In genomic region chr1:171774678-171775077, GRCm38 (mm10) we compare ENCODE assay signal across 21 mouse cellular contexts. TPM values are rescaled to one million over a fixed set of nuclear protein-coding genes. Genes with fewer than 3 reads are reported as not detected.
A peak's percentile ranks its signal among the peaks of the same experiment; 100 is the strongest.
DNase-seq lines count a peak whose midpoint lies in the region; ATAC-seq and TF ChIP-seq lines count a peak whose summit lies in the region.
"Had no signal": no experiment of that assay in that cellular context is flagged by ENCODE, and none has a peak within 500 bp of the region (broad histone marks: within the 10 kb centered on the region; RNA-seq: fewer than 3 reads in every experiment).

No protein-coding gene starts in this region.

- TF ChIP-seq CTCF in hindbrain, postnatal 0 days (IDR thresholded peaks at IDR 0.05; ENCODE audit: low read depth): no peak

- H3K27me3 ChIP-seq in forebrain, embryonic 15.5 days: no peaks in the 10 kb centered on the region
- no peaks in the 10 kb centered on the region for H3K27me3 ChIP-seq in forebrain, embryonic 11.5 days (ENCODE audit: control insufficient read depth, insufficient read depth, low read length)
- no peaks in the 10 kb centered on the region for H3K27me3 ChIP-seq in hindbrain, postnatal 0 days (ENCODE audit: insufficient read depth, low read length)
- H3K27me3 ChIP-seq in hindbrain, embryonic 13.5 days: no peaks in the 10 kb centered on the region
- H3K27me3 ChIP-seq: embryonic facial prominence, embryonic 15.5 days; midbrain, embryonic 12.5 days had no signal

- H3K9ac ChIP-seq in forebrain, embryonic 15.5 days (replicated peaks): no peak overlapping the region
- H3K9ac ChIP-seq in forebrain, embryonic 11.5 days (ENCODE audit: low read length): no peak overlapping the region
- no peak overlapping the region for H3K9ac ChIP-seq in hindbrain, postnatal 0 days (replicated peaks; ENCODE audit: low read length)
- H3K9ac ChIP-seq in hindbrain, embryonic 13.5 days: no peak overlapping the region
- H3K9ac ChIP-seq: embryonic facial prominence, embryonic 15.5 days; midbrain, embryonic 12.5 days had no signal

- H3K4me3 ChIP-seq in forebrain, embryonic 15.5 days: no peak overlapping the region
- no peak overlapping the region for H3K4me3 ChIP-seq in forebrain, embryonic 11.5 days (ENCODE audit: low read depth, low read length)
- H3K4me3 ChIP-seq in hindbrain, postnatal 0 days (ENCODE audit: low read length): no peak overlapping the region
- no peak overlapping the region for H3K4me3 ChIP-seq in hindbrain, embryonic 13.5 days
- H3K4me3 ChIP-seq: embryonic facial prominence, embryonic 15.5 days; midbrain, embryonic 12.5 days had no signal

- no peaks in the 10 kb centered on the region for H3K36me3 ChIP-seq in forebrain, embryonic 15.5 days
- no peaks in the 10 kb centered on the region for H3K36me3 ChIP-seq in forebrain, embryonic 11.5 days (ENCODE audit: control insufficient read depth, insufficient read depth, low read length)
- no peaks in the 10 kb centered on the region for H3K36me3 ChIP-seq in hindbrain, postnatal 0 days (ENCODE audit: insufficient read depth, low read length)
- H3K36me3 ChIP-seq in hindbrain, embryonic 13.5 days: no peaks in the 10 kb centered on the region
- H3K36me3 ChIP-seq: embryonic facial prominence, embryonic 15.5 days; midbrain, embryonic 12.5 days had no signal

- no peaks in the 10 kb centered on the region for H3K4me1 ChIP-seq in forebrain, embryonic 15.5 days
- no peaks in the 10 kb centered on the region for H3K4me1 ChIP-seq in forebrain, embryonic 11.5 days (replicated peaks; ENCODE audit: control insufficient read depth, insufficient read depth, low read length)
- no peaks in the 10 kb centered on the region for H3K4me1 ChIP-seq in hindbrain, postnatal 0 days (ENCODE audit: insufficient read depth, low read length)
- H3K4me1 ChIP-seq in hindbrain, embryonic 13.5 days (replicated peaks): no peaks in the 10 kb centered on the region
- H3K4me1 ChIP-seq: embryonic facial prominence, embryonic 15.5 days; midbrain, embryonic 12.5 days had no signal

- H3K4me2 ChIP-seq in forebrain, embryonic 15.5 days (replicated peaks): no peak overlapping the region
- no peak overlapping the region for H3K4me2 ChIP-seq in forebrain, embryonic 11.5 days (ENCODE audit: low read depth, low read length, severe bottlenecking)
- H3K4me2 ChIP-seq in hindbrain, postnatal 0 days (ENCODE audit: low read depth, low read length): no peak overlapping the region
- H3K4me2 ChIP-seq in hindbrain, embryonic 13.5 days: no peak overlapping the region
- H3K4me2 ChIP-seq: embryonic facial prominence, embryonic 15.5 days; heart, embryonic 11.5 days; midbrain, embryonic 12.5 days had no signal

- 67% methylated on average over 11 of the region's 11 CpGs for WGBS in forebrain, embryonic 15.5 days
- WGBS in forebrain, embryonic 11.5 days: 72% methylated on average over 11 of the region's 11 CpGs
- WGBS in hindbrain, postnatal 0 days: 49% methylated on average over 11 of the region's 11 CpGs
- 53% methylated on average over 11 of the region's 11 CpGs for WGBS in hindbrain, embryonic 13.5 days

- H3K27ac ChIP-seq in forebrain, embryonic 15.5 days (replicated peaks): no peak overlapping the region
- no peak overlapping the region for H3K27ac ChIP-seq in forebrain, embryonic 11.5 days (ENCODE audit: low read depth, low read length)
- H3K27ac ChIP-seq in hindbrain, postnatal 0 days: no peak overlapping the region
- no peak overlapping the region for H3K27ac ChIP-seq in hindbrain, embryonic 13.5 days
- H3K27ac ChIP-seq: embryonic facial prominence, embryonic 15.5 days; midbrain, embryonic 12.5 days had no signal

- ATAC-seq in forebrain, embryonic 15.5 days (replicated peaks): 0 out of 2 replicates have a peak, but pooled peaks have one; percentile 29
- no peak for ATAC-seq in forebrain, embryonic 11.5 days (replicated peaks; ENCODE audit: low FRiP score)
- peak; percentile 56; the same call in 1 of the 2 replicates for ATAC-seq in hindbrain, postnatal 0 days
- no peak for ATAC-seq in hindbrain, embryonic 13.5 days (ENCODE audit: low FRiP score)
- ATAC-seq: intestine, embryonic 16.5 days had no signal

- DNase-seq in forebrain, embryonic 11.5 days (ENCODE audit: low spot score): no peak
- peak; percentile 33 for DNase-seq in hindbrain, postnatal 0 days (ENCODE audit: low spot score)
- peak; percentile 25 for DNase-seq in right cerebral cortex, postnatal 14 days
- DNase-seq in right cerebral cortex, adult 2 months (ENCODE audit: low spot score in 2 of 2): no peak
- no peak for DNase-seq in spleen, postnatal 36 days (ENCODE audit: low spot score in 2 of 2)
- DNase-seq: adrenal gland, postnatal 25 days; cerebellum, adult 11 months; cerebellum, adult 9-11 months; gastrocnemius, postnatal 14 days; heart, adult 11 months; kidney, adult 9 months; kidney, postnatal 14 days; lung, postnatal 4 days; thymus, postnatal 36 days had no signal

- H3K9me3 ChIP-seq in forebrain, embryonic 15.5 days: no peaks in the 10 kb centered on the region
- H3K9me3 ChIP-seq in forebrain, embryonic 11.5 days (ENCODE audit: control insufficient read depth, low read length): no peaks in the 10 kb centered on the region
- no peaks in the 10 kb centered on the region for H3K9me3 ChIP-seq in hindbrain, postnatal 0 days (ENCODE audit: low read length)
- no peaks in the 10 kb centered on the region for H3K9me3 ChIP-seq in hindbrain, embryonic 13.5 days
- H3K9me3 ChIP-seq: embryonic facial prominence, embryonic 15.5 days; midbrain, embryonic 12.5 days had no signal

RNA-seq across cellular contexts. Expression of gene Slamf1, which starts 7.8 kb away (rescaled TPM):
- polyA plus RNA-seq in forebrain, embryonic 15.5 days (2015; fragmentation: Nextera tagmentation; extraction: Ambion mirVana): 0.13 and 0.14 TPM in 2 replicates
- polyA plus RNA-seq in forebrain, embryonic 11.5 days (2014; fragmentation: Nextera tagmentation; extraction: Ambion mirVana): 0.27 and 0.35 TPM in 2 replicates
- 0.16 TPM in 1 of 2 replicates, not detected in the other for total RNA-seq in hindbrain, postnatal 0 days (2014; rRNA removed)
- 0.09 and 0.10 TPM in 2 replicates for polyA plus RNA-seq in hindbrain, postnatal 0 days (2015; fragmentation: Nextera tagmentation; extraction: Ambion mirVana)
- 0.12 and 0.40 TPM in 2 replicates for polyA plus RNA-seq in hindbrain, embryonic 13.5 days (2015; fragmentation: Nextera tagmentation; extraction: Ambion mirVana)
- total RNA-seq: adrenal gland, postnatal 25 days; gastrocnemius, postnatal 14 days had no signal
- polyA plus RNA-seq: liver, adult 2 months had no signal

Comparison
In these comparisons a context has a peak if more than half of its experiments do, and no peak if none do; other contexts are left out.
1. ATAC-seq: peak in forebrain, embryonic 15.5 days (single experiment) and hindbrain, postnatal 0 days (single experiment); none in forebrain, embryonic 11.5 days (single experiment) and hindbrain, embryonic 13.5 days (single experiment).
2. DNase-seq: peak in hindbrain, postnatal 0 days (single experiment) and right cerebral cortex, postnatal 14 days (single experiment); none in forebrain, embryonic 11.5 days (single experiment), right cerebral cortex, adult 2 months (0 of 2) and spleen, postnatal 36 days (0 of 2).